Mouse (Mus musculus): ENCODE measurements at regions not wholly inside any gene's neighbourhood (a gene's known extent, or its start where the extent isn't known, plus 50 kb on each side); places are given as distances from the start of the nearest gene placed in this dataset.

GRCm38 (mm10) chr9:66646226-66646625 lies 53.3 kb upstream of the Usp3 start:
- peak; percentile 91 for DNase-seq

GRCm38 (mm10) chr9:66651306-66651705 lies 58.4 kb upstream of the Usp3 start:
- DNase-seq = no peak

GRCm38 (mm10) chr9:66657116-66657758 lies 56.2 kb upstream of the Car12 start:
- peak; percentile 90 for DNase-seq

GRCm38 (mm10) chr9:66658707-66659242 lies 54.7 kb upstream of the Car12 start:
- DNase-seq = no peak

GRCm38 (mm10) chr9:66659781-66660445 lies 53.6 kb upstream of the Car12 start:
- DNase-seq = no peak

- no peak for DNase-seq
Observed at GRCm38 (mm10) chr9:66661596-66661995, 51.9 kb upstream of the Car12 start.

GRCm38 (mm10) chr9:66662443-66662842 lies 51.0 kb upstream of the Car12 start:
- no peak for DNase-seq

Measured in cerebellum, adult 9-11 months (tissue).